Comparison of ENCODE assay signal across 8 mouse cellular contexts in the genomic region with DNA sequence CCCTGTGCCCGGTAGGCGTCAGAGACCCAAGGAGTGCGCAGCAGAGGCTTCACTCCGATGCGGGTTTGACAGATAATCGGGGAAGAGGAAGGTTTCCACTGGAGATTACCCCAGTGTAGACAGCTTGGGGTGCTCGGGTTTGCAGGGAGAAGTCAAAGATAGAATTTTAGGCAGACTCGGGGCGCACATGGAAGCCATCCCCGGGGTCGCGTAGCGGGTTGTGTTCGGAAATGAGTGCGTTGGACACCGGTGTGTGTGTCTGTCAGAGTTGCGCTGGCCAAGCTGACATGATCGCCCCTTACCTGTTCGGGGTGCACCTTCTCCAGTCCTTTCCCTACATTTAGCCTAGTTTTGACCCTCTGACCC. TPM values are rescaled to one million over a fixed set of nuclear protein-coding genes. Genes with fewer than 3 reads are reported as not detected.
DNase-seq lines count a peak whose midpoint lies in the region; ATAC-seq and TF ChIP-seq lines count a peak whose summit lies in the region.

No protein-coding gene starts in this region.

- H3K9ac ChIP-seq in heart, adult 2 months (ENCODE audit: low read depth, low read length), result peak overlapping the region; percentile 59
- peak overlapping the region; percentile 65; the same call in 1 of the 2 replicates for H3K9ac ChIP-seq in forebrain, embryonic 12.5 days
- H3K9ac ChIP-seq in liver, embryonic 13.5 days, result peak overlapping the region; percentile 56; the same call in 1 of the 2 replicates

- TF ChIP-seq POLR2A in heart, adult 2 months (IDR thresholded peaks at IDR 0.05; ENCODE audit: insufficient read depth, low read depth, low read length), result no peak

- H3K9me3 ChIP-seq in forebrain, embryonic 12.5 days, result no peaks in the 10 kb centered on the region
- no peaks in the 10 kb centered on the region for H3K9me3 ChIP-seq in liver, embryonic 13.5 days (replicated peaks)

- no peak for DNase-seq in heart, adult 2 months
- DNase-seq in heart, postnatal 25 days (ENCODE audit: low spot score), result no peak
- DNase-seq in liver, embryonic 13.5 days, result no peak
- no peak for DNase-seq in T-cell, adult 2 months (ENCODE audit: low spot score)
- DNase-seq in testis, postnatal 10 days (ENCODE audit: low spot score), result no peak
- DNase-seq in left cerebral cortex, postnatal 4 days, result no peak

- H3K4me2 ChIP-seq in forebrain, embryonic 12.5 days, result peak overlapping the region; percentile 87
- peak overlapping the region; percentile 80 for H3K4me2 ChIP-seq in liver, embryonic 13.5 days

- WGBS in heart, adult 2 months, result 12% methylated on average over 19 of the region's 19 CpGs
- WGBS in forebrain, embryonic 12.5 days, result 1% methylated on average over 19 of the region's 19 CpGs
- WGBS in liver, embryonic 13.5 days (ENCODE audit: insufficient replicate concordance), result 5% methylated on average over 19 of the region's 19 CpGs

- no peak for TF ChIP-seq CTCF in heart, adult 2 months (IDR thresholded peaks at IDR 0.05)
- no peak for TF ChIP-seq CTCF in C2C12 (IDR thresholded peaks at IDR 0.05; ENCODE audit: control insufficient read depth, insufficient read depth, insufficient read length)

- H3K4me3 ChIP-seq in heart, adult 2 months, result peak overlapping the region; percentile 100
- H3K4me3 ChIP-seq in C2C12 (ENCODE audit: insufficient read depth, poor library complexity, severe bottlenecking), result peak overlapping the region; percentile 59
- H3K4me3 ChIP-seq in forebrain, embryonic 12.5 days (replicated peaks), result peak overlapping the region; percentile 73
- peak overlapping the region; percentile 69 for H3K4me3 ChIP-seq in liver, embryonic 13.5 days (replicated peaks)

- peak overlapping the region; percentile 65 for H3ac ChIP-seq in C2C12 (ENCODE audit: control insufficient read depth, insufficient read length, low read depth)

- peaks cover 2% of the 10 kb centered on the region for H3K79me3 ChIP-seq in C2C12 (ENCODE audit: low read depth)

- TF ChIP-seq EP300 in heart, adult 2 months (IDR thresholded peaks at IDR 0.05; ENCODE audit: insufficient read depth, low read depth, low read length), result no peak

- H3K27me3 ChIP-seq in heart, adult 2 months (ENCODE audit: control insufficient read depth, insufficient read depth, low read length), result no peaks in the 10 kb centered on the region
- no peaks in the 10 kb centered on the region for H3K27me3 ChIP-seq in C2C12 (ENCODE audit: control insufficient read depth, insufficient read depth, insufficient read length)
- peaks cover 57% of the 10 kb centered on the region for H3K27me3 ChIP-seq in forebrain, embryonic 12.5 days
- H3K27me3 ChIP-seq in liver, embryonic 13.5 days, result peaks cover 76% of the 10 kb centered on the region

- peaks cover 6% of the 10 kb centered on the region for H3K4me1 ChIP-seq in heart, adult 2 months (ENCODE audit: control insufficient read depth, insufficient read depth, low read length)
- H3K4me1 ChIP-seq in forebrain, embryonic 12.5 days, result peaks cover 18% of the 10 kb centered on the region
- peaks cover 8% of the 10 kb centered on the region; the same call in 1 of the 2 replicates for H3K4me1 ChIP-seq in liver, embryonic 13.5 days (replicated peaks)

- intact Hi-C loops in heart, adult 2 months (cut with DNase I), result loop anchor here (5.0 kb wide), 1 partner anchor 59 kb away; no protein-coding TSS in a partner anchor
- intact Hi-C loops in heart, postnatal 25 days (cut with DNase I), result loop anchor here (5.0 kb wide), 2 partner anchors 39 to 61 kb away; no protein-coding TSS in a partner anchor
- intact Hi-C loops in left cerebral cortex, postnatal 4 days (cut with DNase I), result loop anchor here (5.0 kb wide), 2 partner anchors 39 to 66 kb away; no protein-coding TSS in a partner anchor

- H3K79me2 ChIP-seq in heart, adult 2 months (replicated peaks; ENCODE audit: control insufficient read depth, insufficient read depth, low read length), result peaks cover 3% of the 10 kb centered on the region
- H3K79me2 ChIP-seq in C2C12 (ENCODE audit: control insufficient read depth, insufficient read depth), result peaks cover 9% of the 10 kb centered on the region

- H3K36me3 ChIP-seq in heart, adult 2 months (ENCODE audit: control insufficient read depth, insufficient read depth, low read length), result no peaks in the 10 kb centered on the region; the same call in 1 of the 2 replicates
- no peaks in the 10 kb centered on the region for H3K36me3 ChIP-seq in C2C12 (ENCODE audit: control insufficient read depth, insufficient read depth)
- H3K36me3 ChIP-seq in forebrain, embryonic 12.5 days (replicated peaks), result no peaks in the 10 kb centered on the region
- no peaks in the 10 kb centered on the region for H3K36me3 ChIP-seq in liver, embryonic 13.5 days

- H3K27ac ChIP-seq in heart, adult 2 months, result peak overlapping the region; percentile 94
- no peak overlapping the region for H3K27ac ChIP-seq in forebrain, embryonic 12.5 days
- H3K27ac ChIP-seq in liver, embryonic 13.5 days, result no peak overlapping the region

- ATAC-seq in forebrain, embryonic 12.5 days (ENCODE audit: low FRiP score), result no peak
- ATAC-seq in liver, embryonic 13.5 days (ENCODE audit: low read depth), result no peak

TF ChIP-seq in C2C12, 6 proteins besides CTCF, POLR2A, EP300 and RAD21:
- TF ChIP-seq MYOD1 (IDR thresholded peaks at IDR 0.05; ENCODE audit: control insufficient read depth, insufficient read length, low read depth) (no peak), MYOG (IDR thresholded peaks at IDR 0.05; ENCODE audit: control insufficient read depth, extremely low read depth, insufficient read length) (no peak), FOSL1 (IDR thresholded peaks at IDR 0.05; ENCODE audit: insufficient read depth, low read length, poor library complexity, severe bottlenecking) (no peak), MAX (IDR thresholded peaks at IDR 0.05) (no peak), USF1 (IDR thresholded peaks at IDR 0.05; ENCODE audit: low read depth) (no peak), CEBPB (IDR thresholded peaks at IDR 0.05; ENCODE audit: low read depth) (no peak)

RNA-seq across cellular contexts. Expression of a gene that starts 1.1 kb away (rescaled TPM):
- total RNA-seq in heart, adult 2 months (2021), result 10 to 100 TPM in 1 of 2 experiments, 1 to 10 TPM in 1; 7.2 to 26.7 TPM
- 6.6 and 17.1 TPM in 2 replicates for polyA plus RNA-seq in heart, adult 2 months (2012; rRNA removed)
- 10 to 100 TPM in 1 of 2 experiments, 1 to 10 TPM in 1; 3.4 to 23.9 TPM for total RNA-seq in heart, postnatal 25 days (2021)
- 4.0 TPM for polyA plus RNA-seq in C2C12 (2012; fragmentation: generic; extraction: Trizol)
- 9.9 and 11.3 TPM in 2 replicates for polyA plus RNA-seq in forebrain, embryonic 12.5 days (2016; fragmentation: Nextera tagmentation; extraction: Ambion mirVana)
- polyA plus RNA-seq in liver, embryonic 13.5 days (2015; fragmentation: Nextera tagmentation; extraction: Ambion mirVana), result 4.6 and 5.8 TPM in 2 replicates
- total RNA-seq in left cerebral cortex, postnatal 4 days (2021), result 10 to 100 TPM; 35.3 to 39.0 TPM
